Mouse (Mus musculus) megakaryocyte, embryonic 14.5 days (primary cell): ENCODE measurements around the gene Cfap126. TPM values are rescaled to one million over a fixed set of nuclear protein-coding genes. Genes with fewer than 3 reads are reported as not detected.
"Not testable (repeated sequence)": the region's sequence is repeated elsewhere in the genome, so short reads cannot be mapped to it uniquely, and the experiment has no call there.

Experiments used
- H3K27me3 ChIP-seq: replicated peaks from 2 replicates; pipeline ENCODE3; 2012; ENCODE audit warnings: inconsistent platforms
- H3K36me3 ChIP-seq: replicated peaks from 2 replicates; pipeline ENCODE3; 2012; ENCODE audit warnings: low read length, inconsistent platforms, mixed read lengths
- H3K4me1 ChIP-seq: 2 replicates; pipeline ENCODE4 v1.6.1; 2012; ENCODE audit warnings: inconsistent platforms
- H3K4me3 ChIP-seq: replicated peaks from 2 replicates; pipeline ENCODE3; 2012; ENCODE audit warnings: moderate library complexity, mild to moderate bottlenecking, inconsistent platforms
- H3K9me3 ChIP-seq: 2 replicates; pipeline ENCODE4 v1.6.1; 2012; ENCODE audit warnings: inconsistent platforms
- FLI1 ChIP-seq: IDR thresholded peaks from 2 replicates; pipeline ENCODE4 v1.6.1; 2012; ENCODE audit warnings: low read length, inconsistent platforms, mixed read lengths
- GATA1 ChIP-seq: IDR thresholded peaks from 3 replicates; pipeline ENCODE4 v1.6.1; 2012; ENCODE audit warnings: mixed read lengths, low read length, inconsistent platforms, borderline replicate concordance
- polyA plus RNA-seq: library from polyadenylated mRNA; stranded (reverse); fragments of >175 nt; gene quantifications from 2 replicates; pipeline ENCODE4 v1.2.3, GENCODE M21; 2012; ENCODE audit warnings: low replicate concordance; ENCODE audit not compliant: insufficient read depth

Gene Cfap126
- polyA plus RNA-seq, 1 experiment: not detected

DNA sequence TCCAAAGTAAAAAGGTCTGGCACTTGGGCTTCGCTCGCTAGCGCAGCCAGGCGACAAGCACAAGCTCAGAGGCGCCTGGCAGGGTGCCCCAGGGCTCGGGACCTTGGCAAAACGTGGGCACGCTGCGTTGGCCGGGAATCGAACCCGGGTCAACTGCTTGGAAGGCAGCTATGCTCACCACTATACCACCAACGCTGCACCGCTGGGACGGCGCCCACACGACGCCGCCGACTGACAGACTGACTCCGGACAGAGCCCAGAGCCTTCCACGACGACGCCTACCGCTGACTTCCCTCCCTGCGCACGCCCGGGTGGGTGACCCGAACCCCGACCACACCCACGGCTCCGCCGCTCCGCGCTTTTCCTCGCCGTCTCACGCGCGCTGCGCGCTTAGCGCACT is 33.9 kb upstream of the Cfap126 start:
- not testable (repeated sequence) for H3K27me3 ChIP-seq, H3K9me3 ChIP-seq, H3K36me3 ChIP-seq, H3K4me1 ChIP-seq, H3K4me3 ChIP-seq

DNA sequence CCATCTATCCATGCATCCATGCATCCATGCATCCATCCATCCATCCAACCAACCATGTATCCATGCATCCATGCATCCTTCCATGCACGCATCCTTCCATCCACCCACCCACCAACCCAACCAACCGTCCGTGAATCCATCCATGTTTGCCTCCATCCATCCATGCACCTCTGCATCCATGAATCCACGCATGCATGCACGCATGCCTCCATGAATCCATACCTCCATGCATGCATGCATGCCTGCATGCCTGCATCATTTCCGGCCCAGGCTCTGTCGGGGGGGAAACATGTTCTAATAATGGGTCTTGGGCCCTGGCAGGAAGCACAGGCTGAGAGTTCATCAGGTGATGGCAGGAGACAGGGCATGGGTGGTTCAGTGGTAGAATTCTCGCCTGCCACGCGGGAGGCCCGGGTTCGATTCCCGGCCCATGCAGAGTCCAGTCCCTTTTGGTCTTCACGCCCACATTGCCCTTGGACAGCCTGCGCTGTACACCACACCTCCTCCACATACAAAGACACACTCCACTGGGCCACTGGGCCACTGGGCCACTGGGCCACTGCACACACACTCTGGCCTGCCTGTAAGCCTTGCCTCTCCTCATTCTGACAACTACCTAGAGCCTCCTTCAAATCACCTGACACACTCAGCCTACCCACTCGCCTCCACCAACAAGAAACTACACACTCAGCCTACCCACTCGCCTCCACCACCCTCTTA is 32.0 kb upstream of the Cfap126 start:
- not testable (repeated sequence) for H3K36me3 ChIP-seq, H3K9me3 ChIP-seq, H3K4me1 ChIP-seq, H3K27me3 ChIP-seq, H3K4me3 ChIP-seq

DNA sequence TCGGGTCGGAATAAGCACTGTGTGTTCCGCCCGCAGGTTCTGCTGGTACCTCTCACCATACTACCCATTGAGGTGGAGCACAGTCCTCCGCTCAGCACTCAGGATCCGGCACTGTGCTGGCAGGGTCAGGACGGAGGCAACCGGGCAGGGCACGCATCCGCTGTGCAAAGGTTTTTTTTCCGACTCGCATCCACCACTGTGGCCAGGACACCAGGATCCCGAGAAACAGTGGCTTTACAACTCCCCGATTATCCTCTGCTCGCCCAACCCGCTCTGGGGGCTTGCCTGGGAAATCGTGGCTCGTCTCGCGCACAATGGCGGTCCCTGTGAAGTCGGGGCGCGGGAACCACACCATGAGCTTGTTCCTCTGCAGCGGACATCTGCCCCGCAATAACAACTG is 28.0 kb upstream of the Cfap126 start:
- H3K36me3 ChIP-seq: no peaks in the 10 kb centered on the region
- no peak for TF ChIP-seq GATA1
- no peak for TF ChIP-seq FLI1
- H3K9me3 ChIP-seq: 0 out of 2 replicates have a peak, but pooled peaks cover under 1% of the 10 kb centered on the region
- peak overlapping the region; percentile 85 for H3K4me3 ChIP-seq
- peaks cover 12% of the 10 kb centered on the region for H3K27me3 ChIP-seq
- H3K4me1 ChIP-seq: no peaks in the 10 kb centered on the region

DNA sequence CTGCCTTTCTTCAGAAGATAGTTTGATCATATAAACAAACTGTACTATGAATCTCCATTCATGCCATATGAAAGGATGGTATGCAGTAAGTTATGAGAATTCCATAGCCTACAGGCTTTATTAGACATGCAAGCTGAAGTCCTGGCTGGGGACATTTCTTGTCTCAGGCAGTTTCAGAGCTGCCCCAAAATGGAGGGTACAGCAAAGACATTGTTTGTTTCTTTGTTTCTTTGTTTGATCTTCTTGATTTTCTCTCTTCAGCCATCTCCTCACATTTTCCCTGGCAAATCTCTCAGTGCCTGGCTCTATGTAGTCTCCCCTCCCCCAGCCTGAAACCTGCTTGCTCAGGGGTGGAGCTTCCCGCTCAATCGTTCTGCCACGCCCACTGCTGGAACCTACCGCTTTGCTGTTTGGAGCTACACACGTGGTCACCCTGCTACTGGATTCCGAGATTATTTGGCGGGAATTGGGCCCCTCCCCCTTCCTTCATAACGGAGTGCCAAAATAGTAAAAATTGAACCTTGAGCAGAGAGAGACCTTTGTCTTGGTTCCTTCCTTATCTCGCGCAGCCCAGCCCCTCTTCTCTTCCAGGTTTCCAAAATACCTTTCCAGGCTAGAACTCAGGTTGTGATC is 25.4 kb upstream of the Cfap126 start:
- not testable (repeated sequence) for H3K4me1 ChIP-seq, H3K36me3 ChIP-seq, H3K4me3 ChIP-seq, H3K9me3 ChIP-seq
- H3K27me3 ChIP-seq: peaks cover 15% of the 10 kb centered on the region

DNA sequence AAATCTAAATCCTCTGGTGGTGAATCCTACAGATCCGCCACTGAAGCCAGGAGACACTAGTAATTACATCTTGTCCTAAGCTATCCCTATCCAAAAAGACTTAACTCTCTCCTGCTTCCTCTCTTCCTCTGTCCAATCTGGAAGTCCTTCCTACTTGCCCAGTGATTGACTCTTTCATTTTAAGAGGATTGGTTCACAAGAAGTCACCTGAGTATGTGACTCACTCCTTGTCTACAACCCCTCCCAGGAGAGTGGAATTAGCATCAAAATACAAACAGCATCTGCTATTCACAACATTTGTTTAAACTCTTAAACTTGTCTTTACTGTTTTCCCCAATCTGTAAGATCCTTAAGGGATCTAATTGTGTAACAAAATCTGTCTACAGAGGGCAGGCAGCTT is 23.8 kb upstream of the Cfap126 start:
- no peaks in the 10 kb centered on the region for H3K4me1 ChIP-seq
- H3K36me3 ChIP-seq: no peaks in the 10 kb centered on the region
- H3K4me3 ChIP-seq: no peak overlapping the region
- TF ChIP-seq GATA1 (no peak), FLI1 (no peak)
- peaks cover 9% of the 10 kb centered on the region for H3K9me3 ChIP-seq
- peaks cover 17% of the 10 kb centered on the region for H3K27me3 ChIP-seq

DNA sequence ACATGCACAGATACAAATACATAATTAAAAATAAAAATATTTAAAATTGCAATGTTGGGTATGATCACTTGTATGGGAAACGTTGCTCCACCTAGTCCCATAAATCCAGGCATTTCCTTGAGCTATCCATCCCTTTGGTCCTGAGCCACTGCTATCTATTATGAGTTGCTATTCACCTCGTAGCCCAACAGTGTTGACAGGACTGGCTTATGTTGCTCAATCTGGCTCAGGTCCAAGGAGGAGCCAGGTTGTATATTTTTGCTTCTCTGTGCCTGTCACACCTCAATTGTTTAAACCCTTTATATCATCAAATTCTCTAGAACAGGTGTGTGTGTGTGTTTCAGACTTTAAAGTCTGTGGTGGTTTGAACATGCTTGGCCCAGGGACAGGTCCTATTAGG is 23.0 kb upstream of the Cfap126 start:
- Histone ChIP-seq H3K9me3 (peaks cover 16% of the 10 kb centered on the region), H3K4me3 (no peak overlapping the region), H3K27me3 (peaks cover 20% of the 10 kb centered on the region), H3K36me3 (no peaks in the 10 kb centered on the region), H3K4me1 (no peaks in the 10 kb centered on the region)
- TF ChIP-seq GATA1: no peak
- TF ChIP-seq FLI1: no peak

DNA sequence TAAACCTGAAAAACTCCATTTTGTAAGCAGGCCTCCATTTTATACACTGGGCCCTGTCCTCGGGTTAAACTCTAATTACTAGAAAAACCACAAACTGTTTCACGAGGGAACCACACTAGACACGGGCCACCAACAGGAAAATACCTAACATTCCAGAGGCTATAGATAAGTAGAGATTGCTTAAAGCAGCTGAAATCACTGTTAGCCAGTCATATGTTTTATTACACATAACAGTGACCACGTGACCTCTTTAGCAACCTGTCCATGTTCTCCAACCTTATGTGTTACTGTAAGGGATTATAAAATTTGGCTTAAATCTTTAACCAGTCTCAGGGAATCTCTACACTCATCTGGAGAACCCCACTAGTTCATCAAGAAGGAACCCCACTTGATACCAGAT is 19.3 kb upstream of the Cfap126 start:
- H3K4me3 ChIP-seq: no peak overlapping the region
- no peaks in the 10 kb centered on the region for H3K36me3 ChIP-seq
- TF ChIP-seq GATA1: no peak
- no peak for TF ChIP-seq FLI1
- peaks cover 20% of the 10 kb centered on the region for H3K27me3 ChIP-seq
- H3K9me3 ChIP-seq: peaks cover 24% of the 10 kb centered on the region
- H3K4me1 ChIP-seq: peaks cover 4% of the 10 kb centered on the region

DNA sequence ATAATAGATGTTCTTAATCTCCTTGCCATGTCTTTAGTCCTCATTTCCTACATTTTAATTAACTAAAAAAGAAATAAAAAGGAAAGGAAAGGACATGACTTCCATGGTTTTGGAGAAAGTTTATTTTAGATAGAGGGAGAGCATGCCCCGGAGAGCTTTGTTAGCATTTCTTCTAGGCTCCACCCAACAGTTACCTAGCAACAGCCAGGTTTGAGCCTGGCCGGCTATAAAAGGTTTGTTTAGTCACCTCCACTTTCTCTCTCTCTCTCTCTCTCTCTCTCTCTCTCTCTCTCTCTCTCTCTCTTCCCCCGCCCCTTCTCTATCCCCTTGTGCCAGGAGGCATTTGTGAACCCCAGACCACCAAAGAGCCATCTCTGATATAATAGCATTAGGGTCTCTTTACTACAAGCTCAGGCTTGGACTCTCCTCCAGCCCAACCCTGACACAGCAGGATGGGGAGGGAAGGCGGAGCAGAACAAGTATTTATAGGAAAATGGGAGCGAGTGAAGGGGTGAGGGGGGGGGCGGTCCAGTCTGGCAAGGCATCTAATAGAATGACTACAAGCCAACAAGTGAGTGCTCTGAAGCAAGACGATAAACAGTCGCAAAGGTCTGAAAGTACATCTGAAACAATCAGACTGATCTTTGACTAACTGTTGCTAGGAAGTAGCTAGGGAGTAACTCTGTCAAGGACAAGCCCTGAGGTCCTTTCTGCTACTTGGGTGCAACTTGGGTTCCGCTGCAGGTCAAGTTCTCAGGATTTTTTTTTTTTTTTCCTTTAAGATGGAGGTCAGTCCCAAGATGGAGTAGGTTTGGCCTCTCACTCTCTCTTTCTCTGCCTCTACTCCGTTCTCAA is 17.4 kb upstream of the Cfap126 start:
- Histone ChIP-seq H3K4me1 (peaks cover 4% of the 10 kb centered on the region), H3K36me3 (no peaks in the 10 kb centered on the region), H3K9me3 (peaks cover 21% of the 10 kb centered on the region), H3K4me3 (no peak overlapping the region), H3K27me3 (peaks cover 16% of the 10 kb centered on the region)
- TF ChIP-seq FLI1 (no peak), GATA1 (no peak)

DNA sequence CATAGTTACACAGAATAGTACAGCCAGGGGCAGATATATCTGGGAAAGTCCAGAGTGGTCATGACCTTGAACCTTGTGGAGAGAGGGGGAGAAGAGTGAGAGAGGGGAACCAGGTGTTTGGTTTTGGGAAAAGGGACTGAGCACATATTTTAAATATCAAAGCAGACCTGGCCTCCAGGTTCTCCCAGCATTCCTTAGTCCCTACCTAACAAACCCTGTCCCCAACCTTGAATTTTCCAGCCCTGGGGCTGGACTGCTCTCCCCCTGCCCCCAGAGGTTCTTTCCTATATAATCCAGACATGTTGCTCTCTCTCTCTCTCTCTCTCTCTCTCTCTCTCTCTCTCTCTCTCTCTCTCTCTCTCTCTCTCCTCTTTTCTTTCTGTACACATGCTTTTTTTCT is 16.6 kb upstream of the Cfap126 start:
- peaks cover 19% of the 10 kb centered on the region for H3K27me3 ChIP-seq
- peaks cover 18% of the 10 kb centered on the region for H3K9me3 ChIP-seq
- no peak for TF ChIP-seq FLI1
- no peak for TF ChIP-seq GATA1
- H3K36me3 ChIP-seq: no peaks in the 10 kb centered on the region
- H3K4me3 ChIP-seq: no peak overlapping the region
- peaks cover 10% of the 10 kb centered on the region for H3K4me1 ChIP-seq

DNA sequence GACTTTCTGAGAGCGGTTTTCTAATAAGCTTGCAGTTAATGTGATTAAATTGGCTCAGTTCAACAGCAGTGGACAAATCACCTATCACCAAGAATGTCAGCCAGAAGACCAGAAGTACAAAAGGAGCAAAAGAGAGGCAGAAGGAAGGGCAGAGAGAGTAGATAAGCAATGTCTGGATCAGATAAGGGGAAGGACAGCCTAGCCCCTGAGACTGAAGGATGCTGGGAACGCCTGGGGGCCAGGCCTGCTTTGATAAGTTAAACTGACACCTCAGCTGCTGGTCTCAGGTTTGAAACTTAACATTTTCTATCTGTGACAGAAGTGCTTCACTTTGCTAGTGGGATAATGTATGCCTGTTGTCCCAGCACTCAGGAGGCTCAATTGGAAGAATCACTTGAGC is 16.1 kb upstream of the Cfap126 start:
- Histone ChIP-seq H3K36me3 (no peaks in the 10 kb centered on the region), H3K9me3 (peaks cover 18% of the 10 kb centered on the region), H3K4me3 (no peak overlapping the region), H3K4me1 (peaks cover 12% of the 10 kb centered on the region), H3K27me3 (peaks cover 19% of the 10 kb centered on the region)
- TF ChIP-seq GATA1: no peak
- no peak for TF ChIP-seq FLI1
